Mouse (Mus musculus): ENCODE data around the gene Styxl1. TPM values are rescaled to one million over a fixed set of nuclear protein-coding genes. Genes with fewer than 3 reads are reported as not detected.

The Styxl1 gene
- polyA plus RNA-seq, 1 experiment from 2014 or later = 0.50 TPM

- Histone ChIP-seq H3K27me3 (replicated peaks) (no peaks in the 10 kb centered on the region), H3K4me3 (no peak overlapping the region), H3K27ac (peak overlapping the region; percentile 70), H3K36me3 (replicated peaks) (no peaks in the 10 kb centered on the region), H3K4me2 (no peak overlapping the region), H3K9ac (no peak overlapping the region), H3K4me1 (peaks cover 19% of the 10 kb centered on the region), H3K9me3 (no peaks in the 10 kb centered on the region)
- WGBS = 0% methylated on average over 6 of the region's 6 CpGs
- ATAC-seq (replicated peaks) = 0 out of 2 replicates have a peak, but pooled peaks have one; percentile 31
These were observed 22.7 kb upstream of the Styxl1 start for GRCm38 (mm10) chr5:135800927-135801326.

- no peak overlapping the region for H3K4me3 ChIP-seq
- peaks cover 22% of the 10 kb centered on the region for H3K4me1 ChIP-seq
- no peak for ATAC-seq (replicated peaks)
- H3K36me3 ChIP-seq (replicated peaks) = no peaks in the 10 kb centered on the region
- no peak overlapping the region for H3K4me2 ChIP-seq
- WGBS = 49% methylated on average over 4 of the region's 4 CpGs
- H3K27ac ChIP-seq = no peak overlapping the region
- no peaks in the 10 kb centered on the region for H3K27me3 ChIP-seq (replicated peaks)
- H3K9me3 ChIP-seq = no peaks in the 10 kb centered on the region
- H3K9ac ChIP-seq = no peak overlapping the region
These were observed 21.6 kb upstream of the Styxl1 start for GRCm38 (mm10) chr5:135799746-135800145.

- ATAC-seq (replicated peaks) = no peak; the same call in 1 of the 2 replicates
- Histone ChIP-seq H3K4me1 (peaks cover 14% of the 10 kb centered on the region), H3K27me3 (replicated peaks) (no peaks in the 10 kb centered on the region), H3K4me2 (peak overlapping the region; percentile 30), H3K9ac (0 out of 2 replicates have a peak overlapping the region, but pooled peaks have one; percentile 7), H3K27ac (peak overlapping the region; percentile 85), H3K9me3 (no peaks in the 10 kb centered on the region), H3K36me3 (replicated peaks) (peaks cover 8% of the 10 kb centered on the region), H3K4me3 (no peak overlapping the region)
- WGBS = 8% methylated on average over 5 of the region's 5 CpGs
These were observed 16.6 kb upstream of the Styxl1 start for GRCm38 (mm10) chr5:135794859-135795181.

GRCm38 (mm10) chr5:135793996-135794858 lies 16.0 kb upstream of the Styxl1 start:
- H3K4me3 ChIP-seq = no peak overlapping the region
- 7% methylated on average over 20 of the region's 20 CpGs for WGBS
- ATAC-seq (replicated peaks) = peak; percentile 93

GRCm38 (mm10) chr5:135782901-135783300 lies 4.7 kb upstream of the Styxl1 start:
- H3K27ac ChIP-seq = no peak overlapping the region
- H3K27me3 ChIP-seq (replicated peaks) = no peaks in the 10 kb centered on the region
- 97% methylated on average over 4 of the region's 4 CpGs for WGBS
- no peak overlapping the region for H3K9ac ChIP-seq
- no peak for ATAC-seq (replicated peaks)
- no peaks in the 10 kb centered on the region for H3K9me3 ChIP-seq
- H3K4me1 ChIP-seq = peaks cover 22% of the 10 kb centered on the region
- H3K4me2 ChIP-seq = no peak overlapping the region
- H3K36me3 ChIP-seq (replicated peaks) = peaks cover 39% of the 10 kb centered on the region
- H3K4me3 ChIP-seq = no peak overlapping the region

More at GRCm38 (mm10) chr5:135793996-135794858, 16.0 kb upstream of the Styxl1 start:
- Histone ChIP-seq H3K4me2 (peak overlapping the region; percentile 30), H3K27ac (peak overlapping the region; percentile 85), H3K4me1 (peaks cover 14% of the 10 kb centered on the region), H3K9ac (0 out of 2 replicates have a peak overlapping the region, but pooled peaks have one; percentile 7), H3K9me3 (no peaks in the 10 kb centered on the region), H3K36me3 (replicated peaks) (peaks cover 14% of the 10 kb centered on the region), H3K27me3 (replicated peaks) (no peaks in the 10 kb centered on the region)

- peaks cover 30% of the 10 kb centered on the region for H3K4me1 ChIP-seq
- no peaks in the 10 kb centered on the region for H3K9me3 ChIP-seq
- no peak overlapping the region for H3K27ac ChIP-seq
- H3K27me3 ChIP-seq (replicated peaks) = no peaks in the 10 kb centered on the region
- H3K4me3 ChIP-seq = no peak overlapping the region
- H3K4me2 ChIP-seq = no peak overlapping the region; the same call in 1 of the 2 replicates
- H3K36me3 ChIP-seq (replicated peaks) = peaks cover 18% of the 10 kb centered on the region
- ATAC-seq (replicated peaks) = no peak
- H3K9ac ChIP-seq = no peak overlapping the region
- 80% methylated on average over 8 of the region's 8 CpGs for WGBS
These were observed 2.1 kb upstream of the Styxl1 start for GRCm38 (mm10) chr5:135780331-135780730.

- 2% methylated on average over 70 of the region's 70 CpGs for WGBS
- ATAC-seq (replicated peaks) = peak; percentile 98
- H3K9ac ChIP-seq = peak within 1 kb of the TSS; percentile 97
- no peaks in the 10 kb centered on the region for H3K9me3 ChIP-seq
- peaks cover 30% of the 10 kb centered on the region for H3K4me1 ChIP-seq
- peak within 1 kb of the TSS; percentile 93 for H3K27ac ChIP-seq
- H3K36me3 ChIP-seq (replicated peaks) = peaks cover 6% of the 10 kb centered on the region; the same call in 1 of the 2 replicates
- peak within 1 kb of the TSS; percentile 86 for H3K4me2 ChIP-seq
- no peaks in the 10 kb centered on the region for H3K27me3 ChIP-seq (replicated peaks)
- peak within 1 kb of the TSS; percentile 95 for H3K4me3 ChIP-seq
These were observed 573 bp upstream of the Styxl1 start, which contains the start of gene Mdh2 for GRCm38 (mm10) chr5:135778471-135779445. Gene Mdh2 (plus strand): TSS chr5:135778480.

- Histone ChIP-seq H3K4me2 (no peak overlapping the region), H3K27me3 (replicated peaks) (no peaks in the 10 kb centered on the region), H3K9ac (no peak overlapping the region), H3K27ac (no peak overlapping the region), H3K9me3 (no peaks in the 10 kb centered on the region), H3K4me1 (peaks cover 30% of the 10 kb centered on the region), H3K4me3 (no peak overlapping the region), H3K36me3 (replicated peaks) (no peaks in the 10 kb centered on the region)
- WGBS = 67% methylated on average over 4 of the region's 4 CpGs
- no peak for ATAC-seq (replicated peaks)
These were observed 1.6 kb downstream of the Styxl1 start for GRCm38 (mm10) chr5:135776546-135776945.

GRCm38 (mm10) chr5:135772519-135772918 lies 5.7 kb downstream of the Styxl1 start:
- H3K27ac ChIP-seq = no peak overlapping the region
- 77% methylated on average over 3 of the region's 3 CpGs for WGBS
- no peak overlapping the region for H3K9ac ChIP-seq
- no peaks in the 10 kb centered on the region for H3K36me3 ChIP-seq (replicated peaks)
- H3K4me3 ChIP-seq = no peak overlapping the region
- H3K4me1 ChIP-seq = peaks cover 5% of the 10 kb centered on the region
- H3K4me2 ChIP-seq = no peak overlapping the region
- no peak for ATAC-seq (replicated peaks)
- no peaks in the 10 kb centered on the region for H3K27me3 ChIP-seq (replicated peaks)
- H3K9me3 ChIP-seq = no peaks in the 10 kb centered on the region

- WGBS = 65% methylated on average over 3 of the region's 3 CpGs
- H3K4me1 ChIP-seq = 0 out of 2 replicates have a peak, but pooled peaks cover 2% of the 10 kb centered on the region
- H3K4me2 ChIP-seq = no peak overlapping the region
- no peak overlapping the region for H3K9ac ChIP-seq
- H3K4me3 ChIP-seq = no peak overlapping the region
- no peak overlapping the region for H3K27ac ChIP-seq
- ATAC-seq (replicated peaks) = no peak
- H3K27me3 ChIP-seq (replicated peaks) = no peaks in the 10 kb centered on the region
- no peaks in the 10 kb centered on the region for H3K9me3 ChIP-seq
- H3K36me3 ChIP-seq (replicated peaks) = no peaks in the 10 kb centered on the region
These were observed 13.2 kb downstream of the Styxl1 start for GRCm38 (mm10) chr5:135764971-135765370.

GRCm38 (mm10) chr5:135763526-135763925 lies 14.7 kb downstream of the Styxl1 start:
- Histone ChIP-seq H3K9me3 (no peaks in the 10 kb centered on the region), H3K36me3 (replicated peaks) (no peaks in the 10 kb centered on the region), H3K27ac (no peak overlapping the region), H3K9ac (no peak overlapping the region), H3K27me3 (replicated peaks) (no peaks in the 10 kb centered on the region), H3K4me3 (no peak overlapping the region), H3K4me2 (no peak overlapping the region), H3K4me1 (0 out of 2 replicates have a peak, but pooled peaks cover 2% of the 10 kb centered on the region)
- WGBS = 4% methylated on average over 7 of the region's 7 CpGs
- no peak for ATAC-seq (replicated peaks)

- H3K27ac ChIP-seq = no peak overlapping the region
- WGBS = 85% methylated on average over 3 of the region's 3 CpGs
- ATAC-seq (replicated peaks) = no peak
These were observed 16.3 kb downstream of the Styxl1 start for GRCm38 (mm10) chr5:135761881-135762280.

More at GRCm38 (mm10) chr5:135761881-135762280, 16.3 kb downstream of the Styxl1 start:
- H3K9ac ChIP-seq = no peak overlapping the region
- no peaks in the 10 kb centered on the region for H3K9me3 ChIP-seq
- no peaks in the 10 kb centered on the region for H3K27me3 ChIP-seq (replicated peaks)
- H3K36me3 ChIP-seq (replicated peaks) = no peaks in the 10 kb centered on the region
- no peak overlapping the region for H3K4me2 ChIP-seq
- no peak overlapping the region for H3K4me3 ChIP-seq
- 0 out of 2 replicates have a peak, but pooled peaks cover 2% of the 10 kb centered on the region for H3K4me1 ChIP-seq

Measured in midbrain, embryonic 15.5 days (tissue).